Mouse (Mus musculus) layer of hippocampus, adult 18-20 months (tissue): ENCODE measurements around the gene Adck2. TPM values are rescaled to one million over a fixed set of nuclear protein-coding genes. Genes with fewer than 3 reads are reported as not detected.

Experiments used
- DNase-seq, 2 experiments: peaks; one replicate each; pipeline ENCODE4 v3.0.0; 2022; ENCODE audit warnings: low spot score in 2 of 2
- long read RNA-seq: library from polyadenylated mRNA; stranded (forward); transcript quantifications from one replicate; pipeline ENCODE4 v2.0.0, GENCODE M21; 2021
- total RNA-seq, 2 experiments: library from RNA; stranded (reverse); gene quantifications; 2 replicates each; pipeline ENCODE4 v1.2.3; 2021

Gene Adck2
- 10 to 100 TPM; 21.6 to 27.3 TPM for total RNA-seq
- long read RNA-seq, transcript Adck2-204 (8 exons, 3,542 nt): major isoform, 19 of 27 reads
- long read RNA-seq, partial matches to known transcripts: 1 of 27 reads
- long read RNA-seq, other reads (novel, unspliced or antisense): 7 of 27 reads

- DNase-seq: peak; percentile 70 to 85
These were observed at the start of gene Adck2 for GRCm38 (mm10) chr6:39573791-39574554. Gene Adck2 (plus strand): TSS chr6:39573873.

DNA sequence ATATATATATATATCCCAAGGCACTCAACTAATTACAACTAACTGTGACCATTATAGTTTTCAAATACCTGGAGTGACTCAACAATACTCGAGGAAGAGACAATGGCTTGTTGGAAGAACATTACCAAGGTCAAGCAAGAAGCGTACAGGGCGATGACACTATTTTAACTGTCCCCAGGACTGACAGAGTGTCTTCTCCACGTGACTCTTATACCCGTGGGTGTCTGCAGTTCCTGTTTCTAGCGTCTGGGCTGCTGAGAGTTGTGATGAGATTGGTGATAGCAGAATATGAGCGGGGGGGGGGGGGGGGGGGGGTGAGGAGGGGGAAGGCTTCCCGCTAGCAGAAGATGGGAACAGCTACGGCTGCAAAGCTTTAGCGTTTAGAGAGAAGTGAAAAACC, 46.9 kb upstream of the Adck2 start:
- no peak for DNase-seq

DNA sequence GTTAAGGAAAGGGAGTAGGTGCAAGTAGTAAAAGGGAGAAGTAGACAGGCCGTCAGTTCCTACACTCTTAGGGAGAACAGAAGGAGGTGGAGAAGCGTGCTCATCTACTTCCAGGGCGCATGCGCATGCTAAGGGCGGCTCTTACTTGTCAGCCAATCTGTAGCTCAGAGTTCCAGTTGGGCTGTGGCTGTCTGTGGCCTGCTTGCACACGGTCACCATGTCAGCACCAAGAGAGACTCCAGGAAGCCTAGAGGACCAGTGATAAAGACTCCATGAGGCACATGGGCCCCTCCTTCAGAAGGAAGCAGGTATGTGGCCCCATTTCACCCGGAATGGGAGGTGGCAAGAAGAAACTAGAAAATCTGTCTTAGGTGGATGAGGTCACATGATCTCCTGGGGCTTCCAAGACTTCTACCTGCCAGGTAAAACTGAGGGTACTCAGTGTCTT, 46.3 kb upstream of the Adck2 start:
- DNase-seq: peak in 1 of 2 experiments; percentile 55

DNA sequence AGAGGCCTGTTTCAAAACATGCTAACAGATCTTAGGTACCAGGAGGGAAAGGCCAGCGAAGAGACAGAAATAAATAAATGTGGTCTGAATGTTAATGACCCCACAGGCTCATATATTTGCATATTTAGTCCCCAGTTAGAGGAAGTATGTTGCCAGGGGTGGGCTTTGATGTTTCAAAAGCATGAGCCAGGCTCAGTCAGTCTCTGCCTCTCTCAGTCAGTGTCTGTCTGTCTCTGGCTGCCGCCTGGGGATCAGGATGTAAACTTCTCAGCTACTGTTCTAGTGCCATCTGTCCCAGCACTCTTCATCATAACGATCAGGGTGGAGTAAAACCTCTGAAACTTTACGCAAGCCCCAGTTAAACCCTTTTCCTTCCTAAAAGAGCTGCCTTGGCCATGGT, 45.9 kb upstream of the Adck2 start:
- peak in 1 of 2 experiments; percentile 80 for DNase-seq

DNA sequence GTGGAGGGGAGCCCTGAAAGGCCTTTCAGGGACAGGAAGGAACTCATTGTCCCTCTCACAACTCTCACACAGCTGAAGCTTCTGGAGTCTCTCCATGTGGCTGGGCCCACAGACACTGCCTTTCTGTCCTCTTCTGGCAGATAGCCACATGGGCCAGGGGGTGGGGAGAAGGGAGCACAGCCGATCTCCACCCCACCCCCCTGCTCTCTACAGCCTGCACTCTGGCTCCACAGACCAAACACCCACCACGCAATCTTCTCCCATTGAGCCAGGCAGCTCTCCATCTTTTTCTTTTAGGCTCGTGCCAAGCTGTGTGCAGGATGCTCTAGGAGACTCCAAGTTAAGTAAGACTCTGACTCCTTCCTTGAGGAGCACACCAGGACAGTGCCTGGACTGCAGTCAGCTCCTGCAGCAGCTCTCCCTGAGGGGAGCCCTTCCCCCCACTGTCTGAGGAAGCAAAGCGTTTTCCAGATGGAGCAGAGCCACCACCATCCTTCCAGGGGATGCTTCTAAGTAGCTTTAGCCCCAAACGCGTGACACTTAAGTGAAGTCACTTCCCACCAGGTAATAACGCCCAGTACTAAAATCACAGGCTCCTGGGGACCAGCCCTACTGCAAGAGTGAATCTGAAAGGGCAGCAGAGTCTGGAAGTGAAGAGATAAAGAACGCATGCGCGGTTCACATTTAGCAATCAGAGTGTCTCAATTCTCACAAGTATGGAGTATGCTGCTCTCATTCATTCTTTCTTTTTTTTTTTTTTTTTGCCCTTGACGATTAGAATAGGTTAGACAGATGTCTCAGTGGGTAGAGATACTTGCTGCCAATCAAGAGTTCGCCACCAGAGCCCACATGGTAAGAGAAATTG, 44.8 kb upstream of the Adck2 start:
- peak; percentile 61 to 86 for DNase-seq

- no peak for DNase-seq
These were observed 38.7 kb upstream of the Adck2 start for GRCm38 (mm10) chr6:39534944-39535343.

GRCm38 (mm10) chr6:39536621-39537020, 37.1 kb upstream of the Adck2 start:
- no peak for DNase-seq

DNA sequence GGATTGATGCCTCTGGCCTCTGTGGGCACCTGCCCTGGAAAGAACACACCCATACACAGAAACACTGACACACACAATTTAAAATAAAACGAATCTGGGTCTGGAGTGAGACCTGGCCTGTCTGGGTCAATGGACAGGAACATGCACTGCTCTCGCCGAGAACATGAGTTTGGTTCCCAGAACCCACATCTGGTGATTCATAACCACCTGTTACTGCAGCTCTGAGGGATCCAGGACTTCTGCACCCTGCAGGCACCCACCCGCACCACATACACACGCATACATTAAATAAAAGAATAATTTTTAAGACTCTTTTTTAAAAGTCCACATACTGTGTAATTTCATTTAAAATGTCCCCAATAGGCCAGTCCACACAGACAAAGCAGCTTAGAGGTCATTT, 36.4 kb upstream of the Adck2 start:
- DNase-seq: no peak

- no peak for DNase-seq
These were observed 35.4 kb upstream of the Adck2 start for GRCm38 (mm10) chr6:39538227-39538626.

DNA sequence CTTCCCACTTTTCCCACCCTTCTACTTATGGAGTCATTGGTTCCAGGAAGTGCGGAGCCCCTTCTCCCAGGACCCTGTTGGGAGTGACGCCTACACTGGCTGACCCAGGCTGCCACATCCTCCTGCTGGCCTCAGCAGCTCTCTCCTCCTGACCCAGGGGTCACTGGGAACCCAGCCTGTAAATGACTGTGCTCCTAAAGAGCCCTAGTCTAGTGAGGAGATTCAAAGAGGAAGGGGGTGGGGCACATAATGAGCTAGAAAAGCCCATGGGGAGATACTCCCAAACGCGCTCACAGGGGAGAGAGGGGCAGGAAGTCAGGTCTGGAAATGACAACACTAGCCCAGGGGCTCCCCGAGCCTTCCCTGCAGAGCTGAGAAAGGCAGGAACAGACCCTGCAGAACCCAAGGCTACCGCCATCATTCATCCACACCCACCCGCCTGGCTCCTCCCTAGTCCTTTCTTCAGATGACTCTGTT, 34.0 kb upstream of the Adck2 start:
- no peak for DNase-seq

DNA sequence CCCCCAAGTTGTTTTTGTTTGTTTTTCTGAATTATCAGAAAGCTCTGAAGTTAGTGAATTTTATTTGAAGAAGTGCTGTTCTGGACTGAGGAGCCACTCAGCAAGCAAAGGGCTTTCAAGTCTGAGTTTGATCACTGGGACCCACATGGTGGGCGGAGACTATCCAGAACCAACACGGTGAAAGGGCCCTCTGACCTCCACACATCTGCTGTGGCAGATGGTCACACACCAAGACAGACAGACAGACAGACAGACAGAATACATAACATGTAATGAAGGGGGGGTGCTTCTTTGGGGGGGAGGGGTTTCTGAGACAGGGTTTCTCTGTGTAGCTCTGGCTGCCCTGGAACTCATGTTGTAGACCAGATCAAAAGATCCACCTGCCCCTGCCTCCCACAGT, 33.1 kb upstream of the Adck2 start:
- no peak for DNase-seq

- peak in 1 of 2 experiments; percentile 44 for DNase-seq
These were observed 30.8 kb upstream of the Adck2 start for GRCm38 (mm10) chr6:39542631-39543597.

- no peak for DNase-seq
These were observed 29.8 kb upstream of the Adck2 start for GRCm38 (mm10) chr6:39543769-39544420.

DNA sequence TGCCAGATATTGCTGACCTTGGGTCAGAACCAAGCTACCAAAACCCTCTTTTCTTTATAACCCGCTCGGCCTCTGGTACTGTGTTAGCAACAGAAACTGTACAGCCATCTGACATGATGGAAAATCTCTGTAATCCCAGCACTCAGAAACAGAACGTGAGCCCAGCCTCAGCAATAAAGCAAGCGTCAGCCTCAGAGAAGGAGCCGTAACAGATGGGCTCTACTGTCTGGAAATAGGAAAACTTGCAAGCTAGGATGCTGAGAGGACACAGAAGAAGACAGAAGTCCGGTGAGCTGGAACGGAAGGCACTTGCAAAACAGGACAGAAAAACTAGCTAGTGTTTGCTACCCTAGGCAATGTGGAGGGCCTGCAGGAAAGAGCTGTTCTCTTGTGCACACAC, 28.2 kb upstream of the Adck2 start:
- DNase-seq: peak in 1 of 2 experiments; percentile 48

DNA sequence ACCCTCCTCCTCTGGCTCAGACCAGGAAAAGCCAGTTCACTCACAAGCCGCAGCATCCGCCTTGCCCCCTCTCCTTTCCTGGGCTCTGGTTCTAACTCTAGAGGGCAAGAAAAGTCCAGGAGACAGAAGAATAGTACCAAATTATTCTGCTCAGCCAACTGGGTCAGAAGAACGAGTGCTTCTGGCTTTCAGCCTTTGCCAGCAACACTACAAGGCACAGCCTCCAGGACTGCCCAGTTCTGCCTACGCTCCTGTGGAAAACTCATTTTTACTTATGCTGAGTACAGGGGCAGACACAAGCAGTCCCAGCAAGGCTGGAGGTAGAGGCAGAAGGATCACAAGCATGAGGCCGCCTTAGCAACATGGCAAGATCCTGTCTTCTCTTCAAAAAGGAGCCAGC, 25.6 kb upstream of the Adck2 start:
- DNase-seq: no peak

GRCm38 (mm10) chr6:39551981-39552636, 21.6 kb upstream of the Adck2 start:
- no peak for DNase-seq

GRCm38 (mm10) chr6:39554888-39555647, 18.6 kb upstream of the Adck2 start:
- no peak for DNase-seq

GRCm38 (mm10) chr6:39555648-39555945, 18.1 kb upstream of the Adck2 start:
- DNase-seq: no peak
